Mouse (Mus musculus) ovary, postnatal 14 days (tissue): ENCODE results near the gene Adgrg4.

Source experiments
- DNase-seq: peaks from one replicate; pipeline ENCODE4 v3.0.0; 2022; ENCODE audit warnings: low spot score

Gene Adgrg4

DNA sequence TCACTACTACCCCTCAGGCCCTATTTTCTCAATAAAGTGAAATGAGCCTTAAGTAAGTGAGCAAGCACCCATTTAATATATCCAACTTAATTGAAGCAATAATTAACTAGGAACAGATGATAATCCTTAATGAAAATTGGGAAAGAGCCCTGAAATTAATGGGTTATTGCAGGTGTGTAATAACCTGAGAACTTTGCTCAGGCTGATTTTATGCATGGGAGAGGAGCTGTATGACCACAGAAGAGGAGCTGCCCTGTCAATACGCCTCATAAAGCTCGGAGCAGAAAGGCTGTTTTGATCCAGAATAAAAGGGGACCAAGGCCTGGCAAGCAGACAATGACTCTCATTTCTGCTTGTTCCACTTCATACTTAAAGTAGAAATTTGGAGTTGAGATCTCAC, at the start of gene Adgrg4:
TSS of gene Adgrg4 (plus strand) at position 301 of the 400 bp plus-strand sequence.
- no peak for DNase-seq

GRCm38 (mm10) chrX:56821765-56822603, 48.0 kb upstream of the Adgrg4 start, which contains the start of gene Map7d3:
Map7d3 (minus strand) TSS chrX:56822326.
- no peak for DNase-seq

DNA sequence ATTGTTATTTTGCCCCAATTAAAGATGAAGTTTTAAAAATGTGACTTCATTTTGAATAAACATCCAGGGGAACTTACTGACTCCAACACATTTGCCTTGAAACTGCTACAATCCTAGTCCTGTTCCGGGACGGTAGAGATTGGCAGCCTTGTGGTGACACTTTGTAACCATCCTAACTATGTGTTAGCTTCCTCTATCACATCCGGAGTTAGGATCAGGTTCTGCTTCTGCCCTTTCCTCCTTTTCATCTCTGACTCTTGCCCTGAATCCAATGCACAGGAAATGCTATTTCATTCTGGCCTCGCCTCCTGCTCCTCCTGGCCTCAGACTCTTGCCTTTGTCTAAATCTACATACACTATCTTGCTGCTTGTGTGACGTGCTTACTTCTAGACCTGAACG, 42.5 kb upstream of the Adgrg4 start:
- DNase-seq: no peak

DNA sequence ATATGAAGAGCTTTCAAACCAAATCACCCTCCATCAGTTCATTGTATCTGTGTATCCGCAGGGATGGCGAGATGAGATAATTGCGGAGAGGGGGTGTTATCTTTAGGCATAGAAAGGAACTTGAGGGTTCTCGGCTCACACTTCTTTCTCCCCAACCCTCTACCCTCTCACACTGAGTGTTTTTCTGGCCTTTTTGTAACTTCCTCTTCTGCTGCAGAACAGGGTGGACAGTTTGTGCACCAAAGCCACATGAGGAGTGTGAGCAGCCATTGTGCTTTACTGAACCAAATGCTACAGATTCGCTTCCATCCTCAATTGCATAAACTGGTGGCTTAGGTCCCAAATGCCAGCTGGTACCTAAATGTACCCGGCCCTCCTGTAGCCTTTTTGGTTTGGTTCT, 34.1 kb upstream of the Adgrg4 start:
- DNase-seq: no peak

- DNase-seq: no peak
Measured at GRCm38 (mm10) chrX:56839369-56839768, 30.6 kb upstream of the Adgrg4 start.

DNA sequence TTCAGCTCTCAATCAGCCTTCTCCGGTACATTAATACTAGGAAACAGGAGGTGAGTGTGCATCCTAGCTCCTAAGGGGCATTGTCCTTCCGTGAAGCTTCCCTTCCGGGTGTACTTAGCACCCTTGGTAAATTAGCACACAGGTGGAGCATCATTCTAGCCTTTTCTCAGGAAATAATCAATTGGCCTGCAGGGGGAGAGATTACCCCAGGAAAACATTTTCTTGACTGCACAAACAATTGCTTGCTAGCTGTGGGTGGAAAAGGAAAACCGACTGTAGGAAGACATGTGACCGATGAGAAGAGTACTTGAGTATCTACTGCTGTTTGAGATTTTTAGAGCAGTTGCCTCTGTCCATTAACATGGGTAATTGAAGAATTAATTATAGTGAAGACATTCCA, 28.7 kb upstream of the Adgrg4 start:
- no peak for DNase-seq

DNA sequence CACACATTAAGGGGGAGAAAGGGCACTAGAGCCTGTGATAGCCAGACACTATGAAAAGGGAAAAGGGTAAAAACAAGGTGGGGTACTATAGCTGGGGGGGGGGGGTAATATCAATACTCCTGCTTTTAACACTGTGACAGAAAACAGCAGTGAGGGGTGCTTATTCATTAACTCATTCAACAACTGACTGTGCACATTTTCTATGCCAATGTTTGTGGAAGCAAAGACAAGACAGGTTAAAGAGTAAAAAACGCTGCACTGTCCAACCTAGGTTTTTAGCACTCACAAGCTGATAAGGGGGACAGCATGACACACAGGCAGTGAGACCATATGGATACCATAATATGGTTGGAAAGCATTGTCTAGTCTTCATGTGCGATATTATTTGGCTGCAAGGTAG, 142.9 kb downstream of the Adgrg4 start:
- DNase-seq: no peak

- no peak for DNase-seq
Measured at GRCm38 (mm10) chrX:57042774-57043173, 172.8 kb downstream of the Adgrg4 start, which contains the start of gene Brs3. Brs3 (plus strand) TSS chrX:57043074.

DNA sequence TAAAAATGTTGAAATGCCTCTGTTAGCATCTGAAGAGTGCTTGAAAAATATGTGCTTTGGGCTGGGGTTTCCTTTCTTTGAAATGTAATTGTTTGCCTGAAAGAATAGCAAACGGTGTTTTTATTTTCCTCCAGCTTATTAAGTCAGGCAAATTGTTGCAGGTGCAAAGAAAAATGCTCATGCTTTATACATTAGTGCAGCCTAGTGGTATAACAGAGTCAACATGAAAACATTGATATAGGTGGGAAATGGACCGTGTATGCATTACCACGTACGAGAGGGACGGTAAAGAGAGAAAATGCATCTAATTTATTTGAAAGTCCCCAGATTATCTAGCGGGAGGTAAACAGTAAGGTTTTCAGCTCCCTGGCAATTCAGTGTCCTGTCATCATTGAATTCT, 173.9 kb downstream of the Adgrg4 start:
- DNase-seq: no peak
